Mouse (Mus musculus) limb, embryonic 10.5 days (tissue): ENCODE measurements around the gene C130074G19Rik. TPM values are rescaled to one million over a fixed set of nuclear protein-coding genes. Genes with fewer than 3 reads are reported as not detected.

Experiments
- DNase-seq: peaks from one replicate; pipeline ENCODE4 v3.0.0-alpha.2; 2017; ENCODE audit warnings: low spot score
- H3K27ac ChIP-seq: fragments of 300-500 bp; sonication (generic); 2 replicates; pipeline ENCODE4 v1.5.1; 2016; ENCODE audit warnings: mild to moderate bottlenecking
- H3K27me3 ChIP-seq: fragments of 300-500 bp; sonication (generic); 2 replicates; pipeline ENCODE4 v1.6.1; 2016; ENCODE audit warnings: low read depth, mild to moderate bottlenecking; ENCODE audit not compliant: poor library complexity, severe bottlenecking
- H3K36me3 ChIP-seq: fragments of 300-500 bp; sonication (generic); 2 replicates; pipeline ENCODE4 v1.6.1; 2016; ENCODE audit warnings: mild to moderate bottlenecking, moderate library complexity
- H3K4me1 ChIP-seq: fragments of 300-500 bp; sonication (generic); 2 replicates; pipeline ENCODE4 v1.6.1; 2016
- H3K4me3 ChIP-seq: fragments of 300-500 bp; sonication (generic); 2 replicates; pipeline ENCODE4 v1.5.1; 2016; ENCODE audit warnings: mild to moderate bottlenecking, moderate library complexity
- H3K9me3 ChIP-seq: fragments of 300-500 bp; sonication (generic); replicated peaks from 2 replicates; pipeline ENCODE4 v1.6.1; 2016; ENCODE audit warnings: mild to moderate bottlenecking
- WGBS: fragments of 180-500 bp; shearing (Covaris S2); methylation state at CpG from one replicate; pipeline ENCODE4 v1.1.7; 2016; 5-methylcytosine and 5-hydroxymethylcytosine counted together
- polyA plus RNA-seq: library from polyadenylated mRNA; unstranded; fragments of >200 nt; fragmentation: Nextera tagmentation; extraction: Ambion mirVana; gene quantifications from 2 replicates; pipeline ENCODE4 v1.2.1, GENCODE M21; 2016

C130074G19Rik gene
- polyA plus RNA-seq = 0.48 and 0.64 TPM in 2 replicates

DNA sequence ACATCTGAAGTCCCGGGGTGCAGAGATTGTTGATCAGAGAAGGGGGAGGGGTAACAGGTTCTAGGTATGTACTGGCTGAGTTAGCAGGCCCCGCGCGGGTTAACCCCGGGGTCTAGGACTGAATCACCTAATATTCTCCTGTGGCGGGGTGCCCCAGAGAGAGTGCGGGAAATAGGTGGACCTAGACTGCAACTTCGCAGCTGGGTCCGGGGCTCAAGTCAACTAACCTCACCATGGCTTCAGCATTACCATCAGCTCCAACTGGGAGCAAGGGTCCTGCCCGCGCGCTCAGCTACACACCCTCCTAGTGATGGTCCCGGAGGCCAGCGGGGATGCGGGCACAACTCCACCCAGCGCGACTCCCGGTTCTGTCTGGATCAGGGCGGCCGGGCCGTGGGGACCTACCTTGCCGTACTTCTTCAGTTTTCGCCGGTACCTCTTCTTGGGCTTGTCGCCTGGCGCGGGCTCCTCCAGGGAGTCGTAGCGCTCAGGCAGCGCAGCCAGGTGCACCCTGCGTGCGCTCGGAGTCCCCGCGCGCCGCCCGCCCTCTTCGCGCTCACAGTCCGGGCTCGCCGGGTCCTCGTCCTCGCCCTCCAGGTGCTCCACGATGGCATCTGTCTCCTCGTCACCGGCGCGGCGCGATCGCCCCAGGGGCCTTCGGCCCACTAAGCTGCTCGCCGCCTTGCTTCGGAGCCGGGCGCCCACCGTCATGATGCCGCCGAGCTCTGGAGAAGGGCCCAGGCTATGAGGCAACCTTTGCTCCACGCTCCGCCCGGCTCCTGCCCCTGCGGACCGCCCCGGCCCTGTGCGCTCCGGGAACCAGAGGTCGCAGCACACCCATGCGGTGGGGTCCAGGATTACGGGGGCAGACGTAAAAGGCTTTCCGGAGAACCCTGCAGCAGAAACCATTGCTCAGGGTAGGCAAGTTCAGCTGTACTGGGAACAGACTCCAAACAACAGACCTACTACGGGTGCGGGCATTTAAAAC, at the start of gene C130074G19Rik:
Gene C130074G19Rik (minus strand): TSS at position 938 of the 988 bp plus-strand sequence.
- Histone ChIP-seq H3K27me3 (peaks cover 50% of the 10 kb centered on the region), H3K4me1 (peaks cover 15% of the 10 kb centered on the region), H3K27ac (peak within 1 kb of the TSS; percentile 61), H3K36me3 (no peaks in the 10 kb centered on the region), H3K9me3 (no peaks in the 10 kb centered on the region), H3K4me3 (peak within 1 kb of the TSS; percentile 56)
- 3% methylated on average over 77 of the region's 77 CpGs for WGBS
- peak; percentile 69 for DNase-seq

DNA sequence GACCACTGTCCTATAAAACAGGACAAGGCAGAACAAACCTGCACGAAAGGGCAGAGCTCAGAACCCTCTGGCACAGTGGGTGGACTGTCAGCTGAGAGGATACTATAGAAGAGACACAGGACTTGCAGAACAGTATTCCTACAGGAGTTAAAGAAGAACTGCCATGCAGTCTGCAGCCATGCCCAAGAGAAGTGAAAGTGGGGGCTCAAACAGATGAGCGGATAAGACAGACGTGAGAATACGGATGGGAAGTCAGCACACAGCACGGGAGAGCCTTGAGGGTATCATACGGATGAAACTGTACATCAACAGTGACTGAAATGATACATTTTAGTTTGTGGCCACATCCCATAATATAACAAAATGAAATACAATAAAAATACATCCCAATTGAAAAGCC, 48.1 kb upstream of the C130074G19Rik start:
- DNase-seq = no peak
- 95% methylated on average over 6 of the region's 6 CpGs for WGBS
- H3K9me3 ChIP-seq = no peaks in the 10 kb centered on the region
- H3K27ac ChIP-seq = no peak overlapping the region
- no peaks in the 10 kb centered on the region for H3K27me3 ChIP-seq
- H3K4me1 ChIP-seq = no peaks in the 10 kb centered on the region
- H3K36me3 ChIP-seq = peaks cover 16% of the 10 kb centered on the region
- H3K4me3 ChIP-seq = no peak overlapping the region

GRCm38 (mm10) chr1:184928382-184928781, 45.4 kb upstream of the C130074G19Rik start:
- no peak overlapping the region for H3K4me3 ChIP-seq
- WGBS = 67% methylated on average over 1 of the region's 1 CpGs
- no peaks in the 10 kb centered on the region for H3K4me1 ChIP-seq
- peaks cover 9% of the 10 kb centered on the region for H3K36me3 ChIP-seq
- no peaks in the 10 kb centered on the region for H3K27me3 ChIP-seq
- no peak overlapping the region for H3K27ac ChIP-seq
- DNase-seq = no peak
- no peaks in the 10 kb centered on the region for H3K9me3 ChIP-seq

GRCm38 (mm10) chr1:184927911-184928310, 44.9 kb upstream of the C130074G19Rik start:
- DNase-seq = no peak
- Histone ChIP-seq H3K36me3 (peaks cover 12% of the 10 kb centered on the region), H3K9me3 (no peaks in the 10 kb centered on the region), H3K4me1 (no peaks in the 10 kb centered on the region), H3K4me3 (no peak overlapping the region), H3K27ac (no peak overlapping the region), H3K27me3 (no peaks in the 10 kb centered on the region)
- 95% methylated on average over 1 of the region's 1 CpGs for WGBS

- Histone ChIP-seq H3K27ac (no peak overlapping the region), H3K27me3 (no peaks in the 10 kb centered on the region), H3K4me3 (no peak overlapping the region), H3K9me3 (no peaks in the 10 kb centered on the region; the same call in 1 of the 2 replicates), H3K4me1 (no peaks in the 10 kb centered on the region), H3K36me3 (peaks cover 36% of the 10 kb centered on the region)
- no peak for DNase-seq
- WGBS = 92% methylated on average over 13 of the region's 13 CpGs
Observed at GRCm38 (mm10) chr1:184922824-184923223, 39.8 kb upstream of the C130074G19Rik start.

GRCm38 (mm10) chr1:184920057-184920456, 37.0 kb upstream of the C130074G19Rik start:
- Histone ChIP-seq H3K27me3 (no peaks in the 10 kb centered on the region), H3K4me3 (no peak overlapping the region), H3K27ac (no peak overlapping the region), H3K9me3 (no peaks in the 10 kb centered on the region; the same call in 1 of the 2 replicates), H3K36me3 (peaks cover 35% of the 10 kb centered on the region), H3K4me1 (no peaks in the 10 kb centered on the region)
- WGBS = 86% methylated on average over 5 of the region's 5 CpGs
- no peak for DNase-seq

DNA sequence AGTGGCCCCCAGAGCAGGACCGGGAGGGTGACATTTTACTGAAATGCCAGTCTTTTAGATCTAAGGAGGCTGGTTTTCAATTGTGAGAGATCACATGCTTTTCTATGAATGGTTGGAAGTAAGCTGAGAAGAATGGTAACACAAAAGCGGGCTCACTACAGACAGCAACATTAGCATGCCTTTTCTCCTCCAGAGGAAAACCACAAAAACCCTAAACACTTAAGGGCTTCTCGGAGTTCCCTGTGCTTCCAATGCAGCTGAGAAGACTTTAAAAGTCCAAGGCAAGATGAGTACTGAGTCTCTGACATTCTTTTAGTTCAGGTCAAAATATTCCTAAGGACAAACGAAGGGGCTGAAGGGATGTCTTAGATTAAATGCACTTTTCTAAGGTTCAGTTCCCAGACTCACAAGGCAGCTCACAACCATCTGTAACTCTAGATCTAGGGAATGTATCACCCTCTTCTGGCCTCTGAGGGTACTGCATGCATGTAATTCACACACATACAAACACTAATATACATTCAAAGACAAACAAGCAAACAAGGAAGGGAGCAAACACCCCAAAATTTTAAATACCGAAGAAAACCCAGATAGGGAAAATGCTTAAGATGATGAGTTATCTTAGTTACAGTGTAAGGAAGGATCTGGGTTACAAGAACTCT, 35.3 kb upstream of the C130074G19Rik start:
- peaks cover 41% of the 10 kb centered on the region for H3K36me3 ChIP-seq

GRCm38 (mm10) chr1:184912336-184912735, 29.3 kb upstream of the C130074G19Rik start:
- no peaks in the 10 kb centered on the region for H3K4me1 ChIP-seq
- 94% methylated on average over 18 of the region's 18 CpGs for whole genome bisulfite sequencing
- peaks cover 52% of the 10 kb centered on the region for H3K36me3 ChIP-seq
- no peaks in the 10 kb centered on the region for H3K27me3 ChIP-seq
- no peaks in the 10 kb centered on the region for H3K9me3 ChIP-seq
- H3K4me3 ChIP-seq = no peak overlapping the region
- DNase-seq = no peak
- no peak overlapping the region for H3K27ac ChIP-seq

More for the DNA sequence above, 35.3 kb upstream of the C130074G19Rik start:
- Histone ChIP-seq H3K27me3 (no peaks in the 10 kb centered on the region), H3K4me1 (no peaks in the 10 kb centered on the region), H3K9me3 (no peaks in the 10 kb centered on the region; the same call in 1 of the 2 replicates), H3K27ac (no peak overlapping the region), H3K4me3 (no peak overlapping the region)
- no peak for DNase-seq
- 92% methylated on average over 5 of the region's 5 CpGs for WGBS

- Histone ChIP-seq H3K36me3 (peaks cover 54% of the 10 kb centered on the region), H3K4me1 (no peaks in the 10 kb centered on the region), H3K4me3 (no peak overlapping the region), H3K27me3 (no peaks in the 10 kb centered on the region), H3K27ac (no peak overlapping the region), H3K9me3 (no peaks in the 10 kb centered on the region)
- WGBS = 91% methylated on average over 6 of the region's 6 CpGs
- no peak for DNase-seq
Observed at GRCm38 (mm10) chr1:184911861-184912260, 28.8 kb upstream of the C130074G19Rik start.

- Histone ChIP-seq H3K27me3 (no peaks in the 10 kb centered on the region), H3K4me3 (no peak overlapping the region), H3K27ac (no peak overlapping the region), H3K36me3 (peaks cover 69% of the 10 kb centered on the region), H3K9me3 (no peaks in the 10 kb centered on the region), H3K4me1 (no peaks in the 10 kb centered on the region)
- WGBS = 83% methylated on average over 9 of the region's 9 CpGs
- DNase-seq = no peak
Observed at GRCm38 (mm10) chr1:184908558-184908957, 25.5 kb upstream of the C130074G19Rik start.

DNA sequence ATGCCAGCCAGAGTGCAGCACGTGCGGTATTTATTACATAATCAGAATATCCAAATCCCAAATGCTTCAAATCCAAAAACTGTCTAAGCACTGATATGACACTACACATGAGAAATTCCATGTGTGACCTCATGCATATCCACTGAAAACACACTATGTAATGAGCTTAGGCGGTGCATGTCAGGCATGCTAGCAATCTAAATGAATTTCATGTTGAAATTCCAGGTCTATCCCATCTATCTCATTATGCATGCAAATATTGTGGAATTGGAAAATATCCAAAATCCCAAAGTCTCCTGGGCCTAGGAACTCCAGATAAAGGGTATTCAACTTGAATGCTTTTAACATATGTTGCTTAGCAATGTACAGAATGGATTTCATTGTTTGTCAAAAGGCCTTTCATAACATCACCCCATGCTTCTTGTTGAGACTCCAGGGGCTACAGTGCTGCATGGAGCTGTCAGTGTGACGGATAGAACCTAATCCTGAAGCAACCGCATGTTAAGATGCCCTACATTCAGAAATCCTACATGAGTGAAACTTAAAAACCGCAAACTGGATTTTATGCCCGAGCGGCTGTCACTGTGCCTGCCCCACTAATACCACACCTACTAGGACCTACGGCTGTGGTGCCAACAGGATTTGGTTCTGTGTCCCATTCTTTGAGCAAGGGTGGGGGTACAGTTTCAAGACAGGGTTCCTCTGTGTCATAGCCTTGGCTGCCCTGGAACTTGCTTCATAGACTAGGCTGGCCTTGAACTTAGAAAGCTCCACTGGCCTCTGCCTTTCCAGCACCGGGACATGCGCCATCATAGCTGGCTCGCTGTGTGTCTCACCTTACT, 23.1 kb upstream of the C130074G19Rik start:
- Histone ChIP-seq H3K36me3 (peaks cover 61% of the 10 kb centered on the region), H3K9me3 (no peaks in the 10 kb centered on the region), H3K27ac (no peak overlapping the region), H3K4me1 (no peaks in the 10 kb centered on the region), H3K27me3 (no peaks in the 10 kb centered on the region), H3K4me3 (no peak overlapping the region)
- DNase-seq = no peak
- 95% methylated on average over 12 of the region's 12 CpGs for WGBS

- no peak overlapping the region for H3K27ac ChIP-seq
- no peak overlapping the region for H3K4me3 ChIP-seq
- H3K4me1 ChIP-seq = no peaks in the 10 kb centered on the region
- no peak for DNase-seq
- no peaks in the 10 kb centered on the region for H3K9me3 ChIP-seq
- peaks cover 59% of the 10 kb centered on the region for H3K36me3 ChIP-seq
- H3K27me3 ChIP-seq = no peaks in the 10 kb centered on the region
- 90% methylated on average over 19 of the region's 19 CpGs for WGBS
Observed at GRCm38 (mm10) chr1:184905371-184905770, 22.4 kb upstream of the C130074G19Rik start.
